Mouse (Mus musculus) heart, postnatal 25 days (tissue): ENCODE measurements at regions not wholly inside any gene's neighbourhood (a gene's known extent, or its start where the extent isn't known, plus 50 kb on each side); places are given as distances from the start of the nearest gene placed in this dataset.

Source experiments
- DNase-seq: peaks from one replicate; pipeline ENCODE4 v3.0.0; 2022; ENCODE audit warnings: low spot score
- intact Hi-C: fragments of 180-260 bp; cut with DNase I; formaldehyde crosslinking; loops from one replicate; pipeline ENCODE4 v1.15.1; 2025

GRCm38 (mm10) chr6:100109979-100110378, 177.3 kb downstream of the Rybp start:
- intact Hi-C loops = no loop called here
- DNase-seq = peak; percentile 36

GRCm38 (mm10) chr6:100109351-100109750, 177.9 kb downstream of the Rybp start:
- DNase-seq = no peak
- intact Hi-C loops = no loop called here

- no peak for DNase-seq
- intact Hi-C loops = no loop called here
Measured at GRCm38 (mm10) chr6:100107508-100107907, 179.8 kb downstream of the Rybp start.

- intact Hi-C loops = no loop called here
- DNase-seq = no peak
Measured at GRCm38 (mm10) chr6:100107066-100107465, 180.2 kb downstream of the Rybp start.

- intact Hi-C loops = no loop called here
Measured at GRCm38 (mm10) chr6:100100565-100101133, 186.6 kb downstream of the Rybp start.

GRCm38 (mm10) chr6:100096393-100097125, 190.7 kb downstream of the Rybp start:
- intact Hi-C loops = no loop called here
- DNase-seq = no peak

More at GRCm38 (mm10) chr6:100100565-100101133, 186.6 kb downstream of the Rybp start:
- no peak for DNase-seq

- intact Hi-C loops = no loop called here
- no peak for DNase-seq
Measured at GRCm38 (mm10) chr6:100094653-100095217, 192.6 kb downstream of the Rybp start.

GRCm38 (mm10) chr6:100092870-100093269, 194.4 kb downstream of the Rybp start:
- intact Hi-C loops = no loop called here
- DNase-seq = no peak

GRCm38 (mm10) chr6:100091815-100092214, 195.5 kb downstream of the Rybp start:
- intact Hi-C loops = no loop called here
- no peak for DNase-seq

GRCm38 (mm10) chr6:100088576-100088975, 198.7 kb downstream of the Rybp start:
- intact Hi-C loops = no loop called here
- DNase-seq = no peak

- no peak for DNase-seq
- intact Hi-C loops = no loop called here
Measured at GRCm38 (mm10) chr6:100086807-100087206, 200.5 kb downstream of the Rybp start.

GRCm38 (mm10) chr6:100085981-100086380, 201.3 kb downstream of the Rybp start:
- DNase-seq = no peak
- intact Hi-C loops = no loop called here

- DNase-seq = no peak
- intact Hi-C loops = no loop called here
Measured at GRCm38 (mm10) chr6:100083868-100084477, 203.3 kb downstream of the Rybp start.

GRCm38 (mm10) chr6:100083127-100083526, 204.2 kb downstream of the Rybp start:
- intact Hi-C loops = no loop called here
- DNase-seq = no peak

- no peak for DNase-seq
- intact Hi-C loops = no loop called here
Measured at GRCm38 (mm10) chr6:100074672-100075335, 212.5 kb downstream of the Rybp start.

- DNase-seq = no peak
- intact Hi-C loops = no loop called here
Measured at GRCm38 (mm10) chr6:100072261-100072968, 214.9 kb downstream of the Rybp start.

GRCm38 (mm10) chr6:100069151-100069550, 218.1 kb downstream of the Rybp start:
- no peak for DNase-seq
- intact Hi-C loops = no loop called here

- intact Hi-C loops = no loop called here
- no peak for DNase-seq
Measured at GRCm38 (mm10) chr6:100067273-100067672, 220.0 kb downstream of the Rybp start.

GRCm38 (mm10) chr6:100065586-100065985, 221.7 kb downstream of the Rybp start:
- intact Hi-C loops = no loop called here
- no peak for DNase-seq

- no peak for DNase-seq
- intact Hi-C loops = no loop called here
Measured at GRCm38 (mm10) chr6:100062961-100063360, 224.3 kb downstream of the Rybp start.
